Mouse (Mus musculus) bone marrow macrophage, adult 2 months (primary cell): ENCODE results near the gene Gin1.

Experiments used
- CTCF ChIP-seq: IDR thresholded peaks from 2 replicates; pipeline ENCODE4 v1.5.1; 2012; ENCODE audit warnings: low read depth, mild to moderate bottlenecking, low read length, moderate library complexity
- POLR2A ChIP-seq: IDR thresholded peaks from 2 replicates; pipeline ENCODE4 v1.6.1; 2012; ENCODE audit warnings: mild to moderate bottlenecking, low read depth, low read length, borderline replicate concordance

- TF ChIP-seq CTCF (no peak), POLR2A (no peak)
These were observed 573 bp upstream of the Gin1 start for GRCm38 (mm10) chr1:97769294-97769903.
